ENCODE assay signal across 12 mouse cellular contexts in genomic region chr17:36178938-36179337, GRCm38 (mm10). TPM values are rescaled to one million over a fixed set of nuclear protein-coding genes. Genes with fewer than 3 reads are reported as not detected.
DNase-seq lines count a peak whose midpoint lies in the region; ATAC-seq and TF ChIP-seq lines count a peak whose summit lies in the region.
"Not testable (repeated sequence)": the region's sequence is repeated elsewhere in the genome, so short reads cannot be mapped to it uniquely, and the experiment has no call there.
"Had no signal": no experiment of that assay in that cellular context is flagged by ENCODE, and none has a peak within 500 bp of the region (broad histone marks: within the 10 kb centered on the region; RNA-seq: fewer than 3 reads in every experiment).

No protein-coding gene starts in this region.

- H3K4me2 ChIP-seq in embryonic facial prominence, embryonic 15.5 days (replicated peaks): peak overlapping the region; percentile 69
- H3K4me2 ChIP-seq in heart, embryonic 13.5 days: peak overlapping the region; percentile 73
- H3K4me2 ChIP-seq in limb, embryonic 14.5 days (replicated peaks; ENCODE audit: low read depth, low read length, severe bottlenecking): peak overlapping the region; percentile 59

- peaks cover 22% of the 10 kb centered on the region for H3K27me3 ChIP-seq in embryonic facial prominence, embryonic 15.5 days
- H3K27me3 ChIP-seq in heart, embryonic 13.5 days (replicated peaks): peaks cover 52% of the 10 kb centered on the region
- H3K27me3 ChIP-seq in limb, embryonic 14.5 days (ENCODE audit: control insufficient read depth, insufficient read depth, low read length): peaks cover 11% of the 10 kb centered on the region

- WGBS in embryonic facial prominence, embryonic 15.5 days: under 1% methylated on average over 40 of the region's 40 CpGs
- WGBS in heart, embryonic 13.5 days: under 1% methylated on average over 40 of the region's 40 CpGs
- 0% methylated on average over 40 of the region's 40 CpGs for WGBS in limb, embryonic 14.5 days
- 1% methylated on average over 40 of the region's 40 CpGs for WGBS in olfactory bulb, adult 2 months

- H3K9ac ChIP-seq in embryonic facial prominence, embryonic 15.5 days: not testable (repeated sequence)
- peak overlapping the region; percentile 62 for H3K9ac ChIP-seq in heart, embryonic 13.5 days
- H3K9ac ChIP-seq in limb, embryonic 14.5 days (ENCODE audit: low read depth, low read length, severe bottlenecking): peak overlapping the region; percentile 40; the same call in 1 of the 2 replicates

- TF ChIP-seq POLR2A in limb, embryonic 14.5 days (IDR thresholded peaks at IDR 0.05; ENCODE audit: borderline replicate concordance, extremely low read depth, insufficient read depth, insufficient read length); olfactory bulb, adult 2 months (IDR thresholded peaks at IDR 0.05; ENCODE audit: insufficient read depth, low read depth, low read length): not testable (repeated sequence)

- not testable (repeated sequence) for H3K27ac ChIP-seq in embryonic facial prominence, embryonic 15.5 days (replicated peaks); heart, embryonic 13.5 days (replicated peaks); limb, embryonic 14.5 days (replicated peaks; ENCODE audit: low read depth, low read length); olfactory bulb, adult 2 months (ENCODE audit: insufficient read depth, low read depth, low read length)

- not testable (repeated sequence) for TF ChIP-seq CTCF in olfactory bulb, adult 2 months (IDR thresholded peaks at IDR 0.05; ENCODE audit: insufficient read depth, low read depth, low read length)

- peak; percentile 48 for DNase-seq in adrenal gland, adult 2 months
- DNase-seq in limb, embryonic 14.5 days (ENCODE audit: low spot score): peak; percentile 2
- peak; percentile 20 for DNase-seq in lung, postnatal 36 days
- DNase-seq in thymus, postnatal 25 days: peak; percentile 70

- H3K36me3 ChIP-seq in embryonic facial prominence, embryonic 15.5 days; heart, embryonic 13.5 days; limb, embryonic 14.5 days (ENCODE audit: control insufficient read depth, insufficient read depth, low read length): not testable (repeated sequence)

- ATAC-seq in embryonic facial prominence, embryonic 15.5 days (ENCODE audit: insufficient number of reproducible peaks, low FRiP score, low TSS enrichment, low read depth); heart, embryonic 13.5 days (ENCODE audit: extremely low read depth, insufficient number of reproducible peaks, low FRiP score, low TSS enrichment): not testable (repeated sequence)
- ATAC-seq in inflammation-experienced regulatory T-cells, adult 6 months: peak; percentile 67
- ATAC-seq in limb, embryonic 14.5 days (ENCODE audit: low FRiP score, low read depth): peak; percentile 34; the same call in 1 of the 2 replicates

- not testable (repeated sequence) for H3K9me3 ChIP-seq in embryonic facial prominence, embryonic 15.5 days (replicated peaks); heart, embryonic 13.5 days; limb, embryonic 14.5 days (ENCODE audit: control insufficient read depth, low read length)

- H3K4me1 ChIP-seq in embryonic facial prominence, embryonic 15.5 days; heart, embryonic 13.5 days; limb, embryonic 14.5 days (ENCODE audit: control insufficient read depth, insufficient read depth, low read length); olfactory bulb, adult 2 months (ENCODE audit: control insufficient read depth, insufficient read depth, low read length): not testable (repeated sequence)

- H3K4me3 ChIP-seq in embryonic facial prominence, embryonic 15.5 days (replicated peaks): peak overlapping the region; percentile 38
- H3K4me3 ChIP-seq in heart, embryonic 13.5 days: peak overlapping the region; percentile 50
- peak overlapping the region; percentile 35 for H3K4me3 ChIP-seq in limb, embryonic 14.5 days (replicated peaks; ENCODE audit: low read length)
- peak overlapping the region; percentile 5; the same call in 1 of the 2 replicates for H3K4me3 ChIP-seq in olfactory bulb, adult 2 months (ENCODE audit: insufficient read depth, low read depth, low read length)

RNA-seq across cellular contexts. Expression of gene Gm8909, which starts 10.6 kb away (rescaled TPM):
- total RNA-seq in adrenal gland, adult 2 months (2021): not detected
- polyA plus RNA-seq in adrenal gland, adult 2 months (2012; rRNA removed): 0.19 TPM in 1 of 2 replicates, not detected in the other
- polyA plus RNA-seq in embryonic facial prominence, embryonic 15.5 days (2015; fragmentation: Nextera tagmentation; extraction: Ambion mirVana): 0.33 TPM in 1 of 2 replicates, not detected in the other
- 1.3 and 1.9 TPM in 2 replicates for polyA plus RNA-seq in heart, embryonic 13.5 days (2015; fragmentation: Nextera tagmentation; extraction: Ambion mirVana)
- 1 to 10 TPM; 1.5 to 7.5 (median 4.7) TPM for polyA plus RNA-seq in inflammation-experienced regulatory T-cells, adult 6 months (2017; shearing (Covaris generic))
- 0.05 TPM in 1 of 2 replicates, not detected in the other for polyA plus RNA-seq in limb, embryonic 14.5 days (2012; rRNA removed)
- not detected in 2 replicates for polyA plus RNA-seq in limb, embryonic 14.5 days (2014; fragmentation: Nextera tagmentation; extraction: Ambion mirVana)
- not detected in 2 replicates for polyA plus RNA-seq in olfactory bulb, adult 2 months (2012; ENCODE audit: insufficient read depth, insufficient read length, low replicate concordance, missing spikeins)
- total RNA-seq: G1E; gastrocnemius, postnatal 10 days; layer of hippocampus, adult 18-20 months; left cerebral cortex, postnatal 4 days had no signal
- polyA plus RNA-seq: G1E had no signal

RNA-seq across cellular contexts. Expression of gene H2-T3, which starts 11.1 kb away (rescaled TPM):
- not detected for total RNA-seq in adrenal gland, adult 2 months (2021)
- polyA plus RNA-seq in adrenal gland, adult 2 months (2012; rRNA removed): not detected in 2 replicates
- not detected in 2 replicates for polyA plus RNA-seq in embryonic facial prominence, embryonic 15.5 days (2015; fragmentation: Nextera tagmentation; extraction: Ambion mirVana)
- 0.08 and 0.09 TPM in 2 replicates for polyA plus RNA-seq in heart, embryonic 13.5 days (2015; fragmentation: Nextera tagmentation; extraction: Ambion mirVana)
- 1 to 10 TPM in 1 of 3 experiments, under 1 TPM in 1, not detected in 1; 0.67 to 6.8 TPM for polyA plus RNA-seq in inflammation-experienced regulatory T-cells, adult 6 months (2017; shearing (Covaris generic))
- 0.09 TPM in 1 of 2 replicates, not detected in the other for polyA plus RNA-seq in limb, embryonic 14.5 days (2012; rRNA removed)
- not detected in 2 replicates for polyA plus RNA-seq in limb, embryonic 14.5 days (2014; fragmentation: Nextera tagmentation; extraction: Ambion mirVana)
- not detected in 2 replicates for polyA plus RNA-seq in olfactory bulb, adult 2 months (2012; ENCODE audit: insufficient read depth, insufficient read length, low replicate concordance, missing spikeins)
- total RNA-seq: gastrocnemius, postnatal 10 days; layer of hippocampus, adult 18-20 months; left cerebral cortex, postnatal 4 days had no signal
- polyA plus RNA-seq: G1E had no signal

RNA-seq across cellular contexts. Expression of gene Gm7030, which starts 49.7 kb away (rescaled TPM):
- not detected for total RNA-seq in adrenal gland, adult 2 months (2021)
- polyA plus RNA-seq in adrenal gland, adult 2 months (2012; rRNA removed): not detected in 2 replicates
- polyA plus RNA-seq in embryonic facial prominence, embryonic 15.5 days (2015; fragmentation: Nextera tagmentation; extraction: Ambion mirVana): not detected in 2 replicates
- not detected in 2 replicates for polyA plus RNA-seq in heart, embryonic 13.5 days (2015; fragmentation: Nextera tagmentation; extraction: Ambion mirVana)
- polyA plus RNA-seq in inflammation-experienced regulatory T-cells, adult 6 months (2017; shearing (Covaris generic)): 1 to 10 TPM in 1 of 3 experiments, not detected in 2; 1.3 TPM
- polyA plus RNA-seq in limb, embryonic 14.5 days (2012; rRNA removed): not detected in 2 replicates
- not detected in 2 replicates for polyA plus RNA-seq in limb, embryonic 14.5 days (2014; fragmentation: Nextera tagmentation; extraction: Ambion mirVana)
- not detected in 2 replicates for polyA plus RNA-seq in olfactory bulb, adult 2 months (2012; ENCODE audit: insufficient read depth, insufficient read length, low replicate concordance, missing spikeins)
- total RNA-seq: gastrocnemius, postnatal 10 days; layer of hippocampus, adult 18-20 months; left cerebral cortex, postnatal 4 days had no signal
- polyA plus RNA-seq: G1E had no signal

RNA-seq across cellular contexts. Expression of gene Gm19684, which starts 57.5 kb away (rescaled TPM):
- under 1 TPM in 1 of 2 experiments, not detected in 1; 0.41 TPM for total RNA-seq in adrenal gland, adult 2 months (2021)
- polyA plus RNA-seq in adrenal gland, adult 2 months (2012; rRNA removed): 0.33 and 0.36 TPM in 2 replicates
- not detected in 2 replicates for polyA plus RNA-seq in embryonic facial prominence, embryonic 15.5 days (2015; fragmentation: Nextera tagmentation; extraction: Ambion mirVana)
- not detected in 2 replicates for polyA plus RNA-seq in heart, embryonic 13.5 days (2015; fragmentation: Nextera tagmentation; extraction: Ambion mirVana)
- polyA plus RNA-seq in inflammation-experienced regulatory T-cells, adult 6 months (2017; shearing (Covaris generic)): 1 to 10 TPM; 1.8 to 5.8 (median 2.4) TPM
- polyA plus RNA-seq in limb, embryonic 14.5 days (2012; rRNA removed): not detected in 2 replicates
- polyA plus RNA-seq in limb, embryonic 14.5 days (2014; fragmentation: Nextera tagmentation; extraction: Ambion mirVana): not detected in 2 replicates
- polyA plus RNA-seq in olfactory bulb, adult 2 months (2012; ENCODE audit: insufficient read depth, insufficient read length, low replicate concordance, missing spikeins): not detected in 2 replicates
- total RNA-seq: gastrocnemius, postnatal 10 days; layer of hippocampus, adult 18-20 months; left cerebral cortex, postnatal 4 days had no signal
- polyA plus RNA-seq: G1E had no signal

Comparison
In these comparisons a context has a peak if more than half of its experiments do, and no peak if none do; other contexts are left out.
1. DNase-seq: peak in every context shown above with its lines; median percentile 70 in thymus, postnatal 25 days; 48 in adrenal gland, adult 2 months; 20 in lung, postnatal 36 days; 2 in limb, embryonic 14.5 days.